Mouse (Mus musculus) brain, embryonic 14.5 days (tissue): Measurements from ENCODE around the gene Vash2.

Experiments
- CTCF ChIP-seq: fragments of 200-500 bp; IDR thresholded peaks from 2 replicates; pipeline ENCODE4 v1.5.1; 2012; ENCODE audit warnings: inconsistent platforms, mild to moderate bottlenecking, moderate library complexity, borderline replicate concordance; ENCODE audit not compliant: insufficient read depth, insufficient read length; ENCODE audit errors: extremely low read depth
- POLR2A ChIP-seq: fragments of 200-500 bp; IDR thresholded peaks from 2 replicates; pipeline ENCODE4 v1.6.1; 2012; ENCODE audit warnings: mild to moderate bottlenecking, inconsistent platforms, borderline replicate concordance; ENCODE audit not compliant: poor library complexity, insufficient read depth, insufficient read length, severe bottlenecking; ENCODE audit errors: extremely low read depth

DNA sequence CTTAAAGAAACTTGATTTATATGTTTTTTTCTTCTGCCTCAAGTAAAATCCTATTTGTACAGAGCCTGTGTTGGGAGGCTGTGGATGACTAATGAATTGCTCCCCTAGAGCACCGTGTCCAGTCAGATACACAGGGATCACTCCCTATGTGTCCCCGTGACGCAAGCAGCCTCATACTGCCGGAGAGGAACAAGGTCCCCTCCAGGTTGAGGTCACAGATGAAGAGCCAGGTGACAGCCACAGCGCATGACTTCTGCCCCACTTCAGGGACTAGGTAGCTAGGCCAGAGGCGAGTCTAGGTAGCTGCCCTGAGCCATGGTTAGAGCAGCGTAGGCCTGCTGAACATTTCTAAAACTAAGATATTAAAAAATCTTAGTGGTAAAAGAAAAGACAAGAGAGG is 11.1 kb downstream of the Vash2 start:
- TF ChIP-seq CTCF: no peak
- no peak for TF ChIP-seq POLR2A
